Mouse (Mus musculus): ENCODE data around the gene Ttc28.
A peak's percentile ranks its signal among the peaks of the same experiment; 100 is the strongest.

Gene Ttc28

DNA sequence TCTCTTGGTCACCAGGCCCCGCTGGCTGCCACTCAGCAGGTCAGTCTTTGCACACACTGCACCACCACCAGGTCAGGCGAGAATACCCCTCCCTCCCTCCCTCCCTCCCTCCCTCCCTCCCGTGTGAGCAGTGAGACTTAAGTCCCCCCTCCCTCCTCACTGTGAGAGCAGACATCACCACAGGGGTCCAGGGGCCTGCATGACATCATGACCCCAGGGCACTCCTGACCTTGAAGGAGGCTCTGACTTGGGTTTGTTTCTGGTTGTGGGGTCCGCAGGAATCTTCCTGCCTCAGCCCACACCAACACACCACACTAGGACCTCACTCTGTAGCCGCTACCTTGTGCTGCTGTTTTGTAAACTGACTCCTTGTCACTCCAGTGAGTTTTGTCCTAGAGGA is 408.0 kb downstream of the Ttc28 start:
- DNase-seq (ENCODE audit: low spot score): no peak

DNA sequence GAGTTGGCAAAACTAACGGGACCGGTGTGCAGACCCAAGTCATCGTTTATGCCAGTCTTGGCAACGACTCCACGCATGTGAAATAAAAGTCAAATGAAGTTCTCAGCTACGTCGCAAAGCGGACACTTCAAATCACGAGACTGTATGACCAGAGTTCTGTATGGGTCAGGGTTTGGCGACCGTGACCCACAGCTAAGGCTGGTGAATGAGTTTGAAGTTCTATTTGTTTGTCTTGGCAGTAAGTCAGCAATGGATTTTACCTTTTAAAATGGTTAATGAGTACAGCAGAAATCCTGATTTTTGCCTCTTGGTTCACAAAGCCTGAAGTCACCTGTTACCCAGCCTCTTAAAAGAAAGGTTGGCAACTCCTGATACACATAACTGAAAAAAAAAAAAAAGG is 408.9 kb downstream of the Ttc28 start:
- no peak for DNase-seq (ENCODE audit: low spot score)

DNA sequence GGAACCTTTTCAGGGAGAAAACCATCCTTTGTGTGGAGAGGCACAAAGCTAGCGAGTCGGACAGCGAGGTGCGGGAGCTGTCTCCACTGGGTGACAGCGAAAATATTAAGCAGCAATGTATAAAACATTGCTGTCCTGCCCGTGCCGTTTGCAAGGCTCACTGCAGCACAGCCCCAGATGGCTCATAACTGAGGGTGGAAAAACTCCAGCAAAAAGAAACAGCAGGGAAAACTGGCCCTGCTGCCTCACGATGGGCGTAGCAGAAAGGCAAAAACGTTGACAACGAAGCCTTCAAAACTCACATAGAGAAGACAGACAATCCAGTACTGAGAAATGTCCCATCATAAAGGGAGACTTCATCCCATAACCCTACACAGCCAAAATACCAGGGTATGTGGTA is 410.5 kb downstream of the Ttc28 start:
- no peak for DNase-seq (ENCODE audit: low spot score)

DNA sequence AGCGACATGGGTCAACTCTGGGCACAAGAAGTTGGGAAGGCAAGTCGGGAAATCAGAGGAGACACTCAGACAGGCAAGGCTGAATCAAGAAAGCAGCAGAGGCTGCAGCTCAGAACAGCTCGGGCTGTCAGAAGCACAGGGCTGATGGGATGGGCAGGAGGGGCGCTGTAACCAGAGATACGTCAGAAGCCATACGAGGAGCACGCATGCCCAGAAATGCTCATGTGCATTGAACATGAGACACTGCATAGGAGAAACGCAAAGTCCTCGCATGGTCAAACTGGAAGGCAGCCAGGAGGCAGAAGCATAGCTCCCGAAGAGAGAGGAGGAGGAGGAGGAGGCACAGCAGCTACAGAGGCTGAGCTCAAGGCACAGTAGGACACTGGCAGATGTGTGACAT is 412.0 kb downstream of the Ttc28 start:
- no peak for DNase-seq (ENCODE audit: low spot score)

DNA sequence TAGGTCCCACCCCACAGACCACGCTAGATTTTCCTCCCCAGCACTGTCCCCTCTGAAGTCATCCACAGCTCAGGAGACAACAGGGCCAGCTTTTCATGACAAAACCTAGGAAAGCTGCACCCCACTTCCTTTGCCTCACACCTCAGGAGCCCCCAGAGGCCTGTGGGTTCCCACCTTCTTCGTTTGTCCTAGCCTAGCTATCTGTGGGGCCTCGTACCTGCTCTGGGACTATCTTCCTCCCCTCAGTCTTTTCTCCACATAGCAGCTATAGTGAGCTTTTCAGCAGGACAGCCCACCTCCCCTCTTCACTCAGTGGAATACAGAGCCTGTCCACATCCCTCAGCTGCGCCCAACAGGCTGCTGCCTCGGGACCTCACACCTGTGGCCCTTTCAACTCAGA is 418.2 kb downstream of the Ttc28 start:
- DNase-seq (ENCODE audit: low spot score): no peak

DNA sequence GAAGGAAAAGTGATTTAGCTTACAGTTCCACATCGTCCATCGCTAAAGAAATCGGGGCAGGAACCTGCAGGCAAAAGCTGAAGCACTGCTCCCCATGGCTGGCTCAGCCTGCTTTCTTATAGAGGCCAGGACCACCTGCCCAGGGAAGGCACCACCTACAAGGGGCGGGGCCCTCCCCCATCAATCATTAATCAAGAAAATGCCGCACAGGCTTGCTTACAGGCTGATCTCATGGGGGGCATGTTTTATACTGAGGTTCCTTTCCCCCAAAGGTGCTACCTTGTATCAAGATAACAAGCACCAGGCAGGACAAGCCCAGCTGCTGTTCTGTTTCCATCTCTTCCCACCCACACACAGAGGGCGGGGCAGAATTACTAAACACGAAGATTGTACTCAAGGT is 419.1 kb downstream of the Ttc28 start:
- DNase-seq (ENCODE audit: low spot score): no peak

DNA sequence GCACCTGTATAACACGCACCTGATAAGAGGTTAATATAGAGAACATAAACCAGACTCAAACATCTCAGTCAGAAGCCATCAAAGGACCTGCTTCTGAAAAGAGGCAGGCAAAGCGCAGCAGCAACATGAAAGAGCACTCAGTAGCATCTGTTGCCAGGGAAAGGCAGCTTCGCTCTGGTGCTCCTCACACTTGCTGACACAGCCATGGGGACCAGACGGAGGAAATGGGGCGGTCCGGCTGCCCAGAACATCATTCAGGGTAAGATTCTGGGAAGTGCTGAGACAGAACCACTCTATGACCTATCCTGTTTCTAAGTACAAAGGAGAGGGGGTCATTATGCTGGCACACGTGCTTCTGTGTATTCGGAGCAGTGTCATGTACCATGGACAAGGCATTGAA is 421.2 kb downstream of the Ttc28 start:
- no peak for DNase-seq (ENCODE audit: low spot score)

DNA sequence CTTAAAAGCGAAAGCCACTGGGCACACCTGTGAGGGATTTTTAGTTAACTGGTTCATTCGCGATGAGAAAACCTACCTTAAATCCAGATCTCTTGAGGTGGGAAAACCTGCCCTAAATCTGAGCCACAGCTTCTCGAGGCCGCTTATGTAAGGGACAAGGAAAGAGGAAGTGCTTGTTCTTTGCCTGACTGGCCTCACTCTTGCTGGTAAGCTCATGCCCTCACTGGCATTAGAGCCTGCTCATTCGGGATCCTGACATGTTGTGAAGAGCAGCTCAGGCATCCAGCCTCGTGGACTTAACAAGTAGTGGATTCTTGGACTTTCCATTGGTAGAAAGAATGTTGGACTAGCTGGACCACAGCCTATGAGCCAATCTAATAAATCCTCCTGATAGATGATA is 422.1 kb downstream of the Ttc28 start:
- DNase-seq (ENCODE audit: low spot score): no peak

DNA sequence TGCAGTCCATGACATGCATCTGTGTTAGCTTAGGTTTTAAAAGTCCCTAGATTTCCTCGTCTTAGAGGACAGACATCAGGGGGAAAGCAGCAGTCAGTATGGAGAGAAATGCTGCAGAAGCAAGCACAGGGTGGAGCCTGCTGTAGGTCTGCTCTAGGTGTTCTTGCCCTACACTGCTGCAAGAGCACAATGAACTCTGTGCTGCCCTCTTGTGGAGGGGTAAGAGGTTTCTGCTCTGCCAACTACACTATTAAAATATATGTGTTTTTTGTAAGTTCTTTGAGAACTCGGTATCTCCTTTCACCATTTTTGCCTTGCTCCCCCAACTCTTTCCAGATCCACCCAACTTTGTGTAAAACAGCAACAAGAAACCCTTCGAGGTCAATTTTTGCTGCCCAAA is 425.1 kb downstream of the Ttc28 start:
- no peak for DNase-seq (ENCODE audit: low spot score)

DNA sequence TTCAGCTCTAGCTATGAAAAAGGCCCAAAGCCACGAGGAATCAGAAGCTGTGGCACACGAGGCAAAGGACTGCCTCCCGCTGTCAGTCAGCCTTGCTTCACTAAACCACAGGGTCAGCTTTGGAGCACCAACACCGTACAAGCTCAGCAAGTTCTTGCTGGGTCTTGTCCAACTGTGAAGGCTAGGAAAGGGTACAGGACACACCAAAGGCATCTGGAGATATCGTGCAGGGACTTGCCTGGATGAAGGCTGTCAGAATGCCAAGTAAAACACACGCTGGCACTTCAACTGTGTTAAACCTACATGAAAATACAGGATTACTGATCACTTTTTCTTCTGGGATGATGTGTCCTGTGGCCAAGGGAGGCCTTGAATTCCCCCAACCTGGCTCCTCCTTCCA is 430.6 kb downstream of the Ttc28 start:
- DNase-seq (ENCODE audit: low spot score): no peak

DNA sequence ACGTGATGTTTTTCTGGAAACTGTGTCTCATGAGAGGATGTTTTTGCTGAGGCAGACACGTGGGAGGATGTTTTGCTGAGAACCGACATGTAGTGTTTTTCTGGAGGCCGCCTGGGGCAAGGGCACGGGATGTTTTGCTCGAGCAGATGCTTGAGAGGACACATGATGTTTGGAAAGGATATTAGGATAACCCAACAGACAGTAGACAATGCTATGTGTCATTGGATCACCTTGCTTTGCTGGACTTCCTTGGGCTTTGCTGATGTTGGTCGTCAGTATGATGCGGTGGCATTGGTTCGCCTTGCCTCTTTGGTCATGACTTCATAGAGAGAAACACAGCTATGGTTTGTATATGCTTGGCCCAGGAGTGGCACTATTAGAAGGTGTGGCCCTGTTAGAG is 434.2 kb downstream of the Ttc28 start:
- no peak for DNase-seq (ENCODE audit: low spot score)

DNA sequence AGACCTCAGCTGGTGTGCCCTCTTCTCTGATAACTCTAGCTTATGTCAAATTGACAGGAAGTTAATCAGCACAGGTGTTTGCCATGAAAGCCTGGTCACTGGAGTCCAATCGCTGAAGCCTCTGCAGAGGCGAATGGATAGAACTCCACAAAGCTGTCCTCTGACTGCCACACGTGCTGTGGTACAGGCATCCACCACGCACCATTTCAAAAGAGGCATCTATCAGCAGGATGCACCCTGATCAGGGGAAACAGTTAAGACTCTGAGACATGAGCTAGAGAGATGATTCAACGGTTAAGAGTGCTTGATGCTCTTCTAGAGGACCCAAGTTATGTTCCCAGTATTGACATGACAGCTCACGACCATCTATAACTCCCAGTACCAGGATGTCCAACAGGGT is 435.5 kb downstream of the Ttc28 start:
- no peak for DNase-seq (ENCODE audit: low spot score)

DNA sequence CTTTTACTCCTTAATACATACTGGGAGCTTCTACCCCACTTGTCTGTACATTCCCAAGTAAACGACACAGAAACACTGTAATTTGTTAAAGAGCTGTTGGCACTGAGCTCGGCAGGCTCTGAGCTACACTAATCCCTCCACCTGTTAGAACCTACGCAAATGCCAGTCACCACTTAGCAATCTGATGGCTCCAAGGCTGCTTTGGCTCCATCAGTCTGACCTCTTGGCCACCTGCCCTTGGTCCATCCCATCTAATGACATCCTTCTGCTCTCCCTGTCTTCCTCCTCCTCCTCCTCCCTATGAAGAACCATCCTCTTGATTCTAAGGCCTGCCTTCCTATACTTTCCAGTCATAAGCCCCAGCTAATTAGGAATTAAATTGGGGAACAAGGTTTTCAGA is 437.9 kb downstream of the Ttc28 start:
- DNase-seq (ENCODE audit: low spot score): no peak

DNA sequence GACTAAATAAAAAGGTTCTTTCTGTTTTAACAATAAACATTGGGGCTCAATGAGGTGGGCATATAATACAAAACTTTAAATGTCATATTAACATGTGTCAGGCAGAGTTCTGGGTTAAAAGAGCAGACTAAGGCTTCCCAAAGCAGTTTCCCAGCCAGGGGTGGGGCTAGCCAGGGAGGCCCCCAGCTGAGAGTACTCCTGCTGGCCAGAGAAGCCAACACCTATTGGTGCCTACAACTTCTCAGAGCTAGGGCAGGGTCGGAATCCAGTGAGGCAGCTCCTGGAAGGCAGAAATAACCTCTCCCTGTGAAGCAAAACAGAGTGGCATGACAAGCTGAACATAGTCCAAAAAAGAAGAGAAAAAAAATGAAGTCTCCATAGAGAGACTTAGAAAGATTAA is 439.3 kb downstream of the Ttc28 start:
- no peak for DNase-seq (ENCODE audit: low spot score)

DNA sequence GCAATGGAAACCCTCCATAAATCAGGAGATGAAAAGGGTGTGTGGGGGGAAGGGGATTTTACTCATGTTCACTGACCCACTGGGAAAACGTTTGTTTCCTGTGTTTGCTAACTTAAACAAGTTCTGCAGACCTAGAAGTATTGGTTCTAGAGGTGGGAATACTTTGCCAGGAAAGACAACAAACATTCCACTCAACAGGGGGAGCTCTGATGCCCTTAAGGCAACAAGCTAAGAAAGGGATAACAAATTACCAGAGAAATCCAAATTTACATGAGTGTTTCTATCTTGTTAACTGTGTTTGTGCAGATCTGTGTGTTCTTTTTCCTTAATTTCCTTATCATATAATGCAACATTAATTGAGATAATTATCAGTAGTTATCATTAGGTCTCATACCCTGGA is 446.2 kb downstream of the Ttc28 start:
- DNase-seq (ENCODE audit: low spot score): no peak

DNA sequence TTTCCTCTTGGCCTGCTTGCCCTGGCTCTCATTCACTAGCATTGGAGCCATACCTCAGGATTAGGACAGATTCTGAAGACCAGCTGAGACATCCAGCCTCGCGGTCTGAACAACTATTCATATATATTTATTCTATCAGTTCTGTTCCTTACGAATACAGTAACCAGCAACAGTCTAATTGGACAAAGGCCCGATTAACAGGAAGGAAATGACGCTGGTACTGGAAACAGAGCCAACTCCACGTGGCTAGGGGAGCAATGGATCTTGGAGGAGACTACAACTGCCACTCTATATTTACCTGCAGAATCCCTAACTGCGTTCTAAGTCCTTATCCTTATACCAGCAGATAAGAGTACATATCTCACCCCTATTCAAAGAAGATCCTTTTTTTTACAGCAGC is 447.8 kb downstream of the Ttc28 start:
- DNase-seq (ENCODE audit: low spot score): no peak

DNA sequence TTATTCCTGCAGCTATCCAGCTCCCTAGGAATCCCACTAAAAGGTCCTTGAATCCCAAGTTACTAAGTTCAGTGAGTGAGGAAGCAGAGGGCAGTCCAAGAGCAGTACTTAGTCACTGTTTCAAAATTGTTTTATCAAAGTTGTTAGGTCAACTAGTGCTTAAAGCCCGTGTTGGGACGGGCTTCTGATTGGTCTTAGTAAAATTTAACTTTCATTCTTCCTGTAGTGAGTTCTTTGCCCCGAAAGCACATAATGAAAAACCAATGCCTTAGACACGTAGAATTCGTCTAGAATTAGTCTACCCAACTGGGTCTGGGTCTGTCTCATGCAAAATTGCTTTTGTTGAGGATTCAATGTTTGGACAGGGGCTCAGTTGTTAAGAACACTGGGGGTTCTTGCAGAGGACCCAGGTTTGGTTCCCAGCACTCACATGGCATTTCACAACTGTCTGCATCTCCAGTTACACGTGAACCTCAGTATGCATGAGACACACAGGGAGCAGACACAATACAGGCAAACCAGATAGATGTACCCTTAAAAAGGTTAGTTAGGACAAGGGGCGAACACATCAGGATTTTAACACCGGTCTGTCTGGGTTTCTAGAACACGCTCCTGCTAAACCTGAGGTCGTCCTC is 450.3 kb downstream of the Ttc28 start:
- no peak for DNase-seq (ENCODE audit: low spot score)

DNA sequence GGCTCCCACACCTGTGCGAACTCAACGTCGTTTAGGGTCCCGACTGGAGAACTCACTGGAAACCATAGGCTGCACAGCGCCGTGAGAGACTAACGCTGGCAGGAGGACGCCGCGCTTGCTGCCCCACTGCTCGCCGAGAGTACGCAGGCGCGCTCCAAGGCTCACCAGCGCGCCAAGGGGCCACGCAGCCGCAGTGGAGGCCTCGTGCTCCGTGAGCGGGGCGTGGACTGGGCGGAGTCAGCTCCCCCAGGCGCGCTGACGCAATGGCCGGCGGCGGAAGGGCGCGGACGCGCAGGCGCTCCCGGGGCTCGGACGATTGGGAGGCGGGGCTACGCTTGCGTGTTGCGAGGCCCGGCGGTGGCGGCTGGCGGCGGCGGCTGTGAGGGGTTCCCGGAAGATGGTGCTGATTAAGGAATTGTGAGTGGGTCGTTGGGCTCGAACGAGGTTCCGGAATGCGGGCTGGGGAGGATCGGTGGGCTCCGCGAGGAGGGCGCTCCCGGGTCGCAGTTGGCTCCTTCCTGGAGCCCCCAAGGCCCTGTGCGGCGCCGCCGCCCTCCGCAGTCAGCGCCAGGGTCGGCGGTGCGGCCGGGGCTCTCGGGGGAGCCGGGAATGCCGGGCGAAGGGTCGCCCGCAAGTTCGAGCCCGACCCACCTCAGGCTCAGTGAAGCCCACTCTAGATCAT is 451.0 kb downstream of the Ttc28 start, which contains the start of gene Pitpnb:
Pitpnb (plus strand) TSS at position 347 of the 682 bp plus-strand sequence.
- peak; percentile 91 for DNase-seq (ENCODE audit: low spot score)

DNA sequence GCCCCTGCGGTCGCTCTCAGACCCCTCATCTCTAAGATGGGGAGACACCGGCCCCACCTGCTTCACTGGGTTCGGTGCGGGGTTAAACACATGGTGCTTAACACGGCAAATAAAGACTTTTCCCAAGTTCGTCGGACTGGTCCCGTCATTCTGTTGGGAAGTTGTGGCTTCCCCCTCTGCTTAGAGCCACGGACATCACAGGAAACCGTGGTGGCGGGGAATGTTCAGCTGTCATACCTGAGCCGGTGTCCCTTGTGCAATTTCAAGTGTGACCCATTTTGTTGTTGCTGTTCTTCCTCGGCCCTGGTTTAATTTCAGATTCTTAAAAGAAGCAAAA is 451.5 kb downstream of the Ttc28 start:
- DNase-seq (ENCODE audit: low spot score): no peak

DNA sequence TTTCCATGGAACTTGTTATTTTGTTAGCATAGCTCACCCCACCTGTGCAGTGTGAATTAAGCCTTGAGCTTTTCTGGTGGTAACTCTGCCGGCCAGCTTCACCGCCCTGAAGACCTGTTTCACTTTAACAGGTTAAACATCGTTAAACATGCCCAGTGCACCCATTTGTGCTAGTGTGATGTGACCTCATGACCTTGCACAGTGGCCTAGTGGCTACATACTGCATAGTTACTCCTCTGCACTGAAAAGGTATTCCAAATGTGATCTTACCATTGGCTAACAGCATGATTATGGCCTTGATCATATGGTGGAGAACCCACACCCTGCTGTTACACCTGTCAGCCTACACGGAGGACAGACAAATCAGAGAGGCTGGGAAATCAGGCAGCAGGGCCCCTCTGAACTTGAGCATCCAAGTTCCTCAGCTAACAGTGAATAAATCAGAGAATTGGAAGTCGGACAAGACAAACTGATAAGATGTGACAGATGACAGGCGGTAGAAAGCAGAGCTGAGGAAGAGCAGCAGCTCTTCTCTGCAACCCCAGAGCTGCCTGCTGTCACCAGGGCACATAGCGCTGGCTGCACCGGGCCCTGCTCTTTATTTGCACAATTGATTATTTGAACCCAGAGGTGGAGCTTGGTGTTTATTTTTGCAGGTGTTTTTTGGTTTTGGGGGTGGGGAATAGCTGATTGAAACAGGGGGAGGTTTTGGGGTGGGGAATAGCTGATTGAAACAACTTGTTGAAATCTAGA is 456.5 kb downstream of the Ttc28 start:
- DNase-seq (ENCODE audit: low spot score): no peak

Measured in urinary bladder, postnatal 10 days (tissue).